Mouse (Mus musculus) lung, postnatal 0 days (tissue): ENCODE measurements around the gene Lhfp. TPM values are rescaled to one million over a fixed set of nuclear protein-coding genes. Genes with fewer than 3 reads are reported as not detected.
A peak's percentile ranks its signal among the peaks of the same experiment; 100 is the strongest.

Experiments used
- ATAC-seq: fragments of 200-750 bp; cut with Nextera tagmentation; 2 replicates; pipeline ENCODE4 v1.8.0; 2017; ENCODE audit warnings: moderate library complexity
- DNase-seq: peaks from one replicate; pipeline ENCODE4 v3.0.0-alpha.2; 2016; ENCODE audit warnings: low spot score
- H3K27ac ChIP-seq: fragments of 300-500 bp; sonication (generic); 2 replicates; pipeline ENCODE4 v1.5.1; 2014; ENCODE audit warnings: antibody characterized with exemption, mild to moderate bottlenecking, low read length, mixed read lengths
- H3K27me3 ChIP-seq: fragments of 300-500 bp; sonication (generic); replicated peaks from 2 replicates; pipeline ENCODE4 v1.6.1; 2014; ENCODE audit warnings: low read length, mixed read lengths; ENCODE audit not compliant: insufficient read depth
- H3K36me3 ChIP-seq: fragments of 300-500 bp; sonication (generic); 2 replicates; pipeline ENCODE4 v1.6.1; 2014; ENCODE audit warnings: low read length, mixed read lengths; ENCODE audit not compliant: insufficient read depth
- H3K4me1 ChIP-seq: fragments of 300-500 bp; sonication (generic); 2 replicates; pipeline ENCODE4 v1.6.1; 2014; ENCODE audit warnings: antibody characterized with exemption, low read depth, low read length, mixed read lengths; ENCODE audit not compliant: insufficient read depth
- H3K4me2 ChIP-seq: fragments of 300-500 bp; sonication (generic); replicated peaks from 2 replicates; pipeline ENCODE4 v1.6.1; 2014; ENCODE audit warnings: low read depth, mild to moderate bottlenecking, low read length, moderate library complexity, mixed read lengths
- H3K4me3 ChIP-seq: fragments of 300-500 bp; sonication (generic); 2 replicates; pipeline ENCODE4 v1.5.1; 2014; ENCODE audit warnings: low read depth, low read length
- H3K9ac ChIP-seq: fragments of 300-500 bp; sonication (generic); replicated peaks from 2 replicates; pipeline ENCODE4 v1.6.1; 2014; ENCODE audit warnings: low read depth, mild to moderate bottlenecking
- H3K9me3 ChIP-seq: fragments of 300-500 bp; sonication (generic); 2 replicates; pipeline ENCODE4 v1.6.1; 2016; ENCODE audit warnings: low read length, mixed read lengths
- CTCF ChIP-seq: IDR thresholded peaks from 2 replicates; pipeline ENCODE4 v1.5.1; 2016; ENCODE audit warnings: antibody characterized with exemption, mild to moderate bottlenecking
- EP300 ChIP-seq: IDR thresholded peaks from 2 replicates; pipeline ENCODE4 v1.6.1; 2016; ENCODE audit warnings: antibody characterized with exemption, mild to moderate bottlenecking, control low read depth
- WGBS: fragments of 180-500 bp; shearing (Covaris S2); extraction: QIAGEN DNeasy Blood & Tissue Kit; methylation state at CpG from one replicate; pipeline ENCODE4 v1.1.7; 2014; 5-methylcytosine and 5-hydroxymethylcytosine counted together
- polyA plus RNA-seq: library from polyadenylated mRNA; unstranded; fragments of >200 nt; fragmentation: Nextera tagmentation; extraction: Ambion mirVana; gene quantifications from 2 replicates; pipeline ENCODE4 v1.2.1, GENCODE M21; 2015

Lhfp gene
- polyA plus RNA-seq, 1 experiment from 2014 or later, result 178 TPM

DNA sequence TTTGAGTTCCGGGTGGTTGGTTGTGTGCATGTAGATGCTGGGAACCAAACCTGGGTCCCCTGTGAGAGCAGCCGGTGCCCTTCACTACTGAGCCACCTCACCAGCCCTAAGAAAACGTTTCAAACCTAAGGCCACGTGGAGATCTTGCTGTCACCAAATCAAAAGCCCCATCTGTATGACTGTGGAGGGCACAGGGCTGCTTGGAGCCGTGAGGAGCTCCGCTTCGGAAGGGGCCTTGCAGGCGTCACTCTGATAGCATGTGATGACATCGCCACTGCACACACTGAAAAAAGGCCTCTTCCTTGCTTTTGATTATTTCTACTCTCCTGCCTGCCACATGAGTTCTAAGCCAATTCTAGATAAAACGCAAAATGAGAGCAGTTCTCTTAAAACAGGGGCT lies 159.5 kb downstream of the Lhfp start:
- Histone ChIP-seq H3K36me3 (no peaks in the 10 kb centered on the region), H3K9ac (no peak overlapping the region), H3K27ac (no peak overlapping the region), H3K9me3 (no peaks in the 10 kb centered on the region), H3K4me2 (no peak overlapping the region), H3K4me1 (peaks cover 4% of the 10 kb centered on the region; the same call in 1 of the 2 replicates), H3K27me3 (no peaks in the 10 kb centered on the region), H3K4me3 (no peak overlapping the region)
- ATAC-seq (no peak), DNase-seq (no peak)
- 67% methylated on average over 10 of the region's 10 CpGs for WGBS
- TF ChIP-seq EP300 (no peak), CTCF (no peak)

DNA sequence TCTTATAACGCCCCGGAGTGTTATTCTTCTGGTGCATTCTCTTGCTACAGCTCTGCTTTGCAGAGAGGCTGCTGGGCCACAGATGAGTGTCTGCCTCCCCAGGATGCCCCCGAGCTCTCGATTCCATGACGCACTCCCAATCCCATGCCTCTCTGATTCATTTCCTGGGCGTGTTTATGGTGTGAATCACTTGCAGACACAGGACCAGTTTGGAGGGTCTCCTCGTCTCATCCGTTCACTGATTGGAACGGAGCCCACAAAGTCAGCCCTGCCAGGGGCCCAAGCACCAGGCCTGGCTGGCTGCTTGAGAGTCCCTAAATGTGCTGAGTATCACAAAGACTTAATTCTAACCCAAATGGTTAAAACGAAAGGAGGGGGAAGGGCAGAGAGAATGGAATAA lies 160.3 kb downstream of the Lhfp start:
- ATAC-seq (peak; percentile 85), DNase-seq (peak; percentile 57)
- H3K9me3 ChIP-seq, result no peaks in the 10 kb centered on the region
- peaks cover 4% of the 10 kb centered on the region; the same call in 1 of the 2 replicates for H3K4me1 ChIP-seq
- 48% methylated on average over 10 of the region's 10 CpGs for WGBS
- no peaks in the 10 kb centered on the region for H3K36me3 ChIP-seq
- no peak overlapping the region for H3K9ac ChIP-seq
- H3K27ac ChIP-seq, result no peak overlapping the region
- H3K4me2 ChIP-seq, result no peak overlapping the region
- no peaks in the 10 kb centered on the region for H3K27me3 ChIP-seq
- TF ChIP-seq CTCF (no peak), EP300 (no peak; the same call in 1 of the 2 replicates)
- no peak overlapping the region for H3K4me3 ChIP-seq

DNA sequence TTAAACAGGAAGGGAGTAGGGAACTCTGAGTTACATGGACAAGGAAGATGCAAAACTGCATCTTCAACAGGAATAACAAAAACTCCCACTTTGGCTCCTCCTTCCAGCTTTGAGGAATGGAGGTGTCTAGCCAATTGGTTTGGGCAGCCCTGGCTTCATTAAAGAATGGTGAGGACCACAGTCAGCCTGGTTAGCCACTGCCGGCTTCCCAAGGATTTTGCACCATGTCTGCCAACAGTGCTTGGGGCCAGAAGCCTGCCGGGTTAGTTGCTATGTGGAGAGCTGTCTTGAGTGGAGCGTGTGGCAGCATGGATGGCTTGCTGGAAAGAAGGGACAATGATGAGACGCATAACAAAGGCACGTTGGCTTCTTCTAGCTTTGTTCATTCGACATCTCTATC lies 160.9 kb downstream of the Lhfp start:
- H3K9ac ChIP-seq, result no peak overlapping the region
- DNase-seq (no peak), ATAC-seq (0 out of 2 replicates have a peak, but pooled peaks have one; percentile 18)
- 38% methylated on average over 6 of the region's 6 CpGs for WGBS
- no peaks in the 10 kb centered on the region for H3K36me3 ChIP-seq
- no peaks in the 10 kb centered on the region for H3K9me3 ChIP-seq
- H3K4me1 ChIP-seq, result peaks cover 4% of the 10 kb centered on the region; the same call in 1 of the 2 replicates
- no peak overlapping the region for H3K4me2 ChIP-seq
- H3K27me3 ChIP-seq, result no peaks in the 10 kb centered on the region
- TF ChIP-seq EP300 (no peak; the same call in none of the 2 replicates), CTCF (no peak)
- no peak overlapping the region for H3K4me3 ChIP-seq
- H3K27ac ChIP-seq, result no peak overlapping the region

DNA sequence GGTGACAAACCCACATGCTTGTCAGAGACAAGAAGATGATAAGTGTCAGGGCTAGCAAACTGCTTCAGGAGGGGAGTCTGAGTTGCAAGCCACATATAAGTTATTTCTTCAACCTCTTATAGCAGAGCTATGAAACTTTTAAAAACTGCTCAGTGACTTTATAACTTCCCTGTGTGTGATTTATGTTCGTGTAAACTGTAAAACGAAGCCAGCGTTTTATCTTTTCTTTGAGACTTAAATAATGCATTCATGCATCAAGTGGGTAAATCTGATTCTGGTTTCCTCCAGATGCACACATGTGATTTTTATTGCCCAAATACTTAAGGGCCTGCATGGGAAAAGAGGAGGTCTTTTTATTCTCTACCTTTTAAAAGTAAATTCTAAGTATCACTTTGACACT lies 161.4 kb downstream of the Lhfp start:
- no peak for ATAC-seq
- Histone ChIP-seq H3K9ac (no peak overlapping the region), H3K4me1 (peaks cover 4% of the 10 kb centered on the region; the same call in 1 of the 2 replicates), H3K9me3 (no peaks in the 10 kb centered on the region), H3K27me3 (no peaks in the 10 kb centered on the region), H3K4me2 (no peak overlapping the region), H3K36me3 (no peaks in the 10 kb centered on the region), H3K27ac (no peak overlapping the region), H3K4me3 (no peak overlapping the region)
- TF ChIP-seq CTCF (no peak), EP300 (no peak)
- DNase-seq, result no peak
- 39% methylated on average over 3 of the region's 3 CpGs for WGBS

DNA sequence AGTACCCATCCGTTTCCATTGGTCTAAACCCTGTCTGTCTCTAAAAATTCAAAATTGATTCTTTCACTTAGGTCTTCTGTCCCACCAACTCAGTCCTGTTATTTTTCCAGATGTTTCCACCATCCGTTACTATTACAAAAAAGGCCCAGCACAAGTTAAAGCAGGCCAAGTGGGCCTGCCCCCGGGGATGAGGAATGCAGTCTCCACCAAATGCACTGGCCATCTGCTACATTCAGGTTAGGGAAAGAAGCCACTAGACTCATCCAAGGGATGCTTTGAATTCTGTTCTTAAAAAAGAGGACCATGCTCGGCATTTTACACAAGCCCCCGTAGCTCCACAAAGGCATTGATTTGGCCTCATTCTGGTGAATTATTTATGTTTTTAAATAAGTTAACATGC lies 162.3 kb downstream of the Lhfp start:
- Histone ChIP-seq H3K27me3 (no peaks in the 10 kb centered on the region), H3K4me3 (no peak overlapping the region), H3K9me3 (no peaks in the 10 kb centered on the region), H3K36me3 (no peaks in the 10 kb centered on the region), H3K4me1 (peaks cover 4% of the 10 kb centered on the region; the same call in 1 of the 2 replicates), H3K4me2 (no peak overlapping the region), H3K27ac (no peak overlapping the region), H3K9ac (no peak overlapping the region)
- ATAC-seq (no peak), DNase-seq (no peak)
- TF ChIP-seq EP300 (no peak), CTCF (no peak)
- WGBS, result 74% methylated on average over 5 of the region's 5 CpGs

DNA sequence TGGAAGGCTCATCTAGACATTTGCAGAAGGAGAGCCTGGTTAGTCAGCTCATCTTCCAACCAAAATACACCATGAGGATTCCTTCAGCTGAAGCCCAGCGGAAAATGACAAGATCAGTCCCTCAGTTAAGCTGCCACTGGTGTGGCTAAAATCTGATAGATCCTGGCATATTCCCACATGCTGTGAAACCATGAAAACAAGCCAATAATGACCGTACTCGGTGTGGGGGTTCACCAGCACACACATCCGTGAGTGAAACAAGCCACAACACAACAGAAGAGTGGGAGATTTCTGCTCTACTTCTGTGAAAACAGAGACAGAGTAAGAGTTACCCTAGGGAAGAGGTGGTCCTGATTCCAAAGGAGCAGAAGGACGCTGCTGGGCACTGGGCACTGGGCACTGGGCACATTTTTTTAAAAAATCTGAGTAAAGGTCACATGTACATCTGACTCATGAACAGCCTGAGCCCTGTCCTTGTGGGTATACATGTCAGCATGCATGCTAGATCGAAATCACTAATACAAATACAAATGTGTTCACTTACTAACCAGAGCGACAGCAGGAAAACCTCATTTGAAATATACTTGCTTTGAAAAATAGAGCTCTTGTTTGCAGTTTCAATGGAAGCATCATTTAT lies 163.1 kb downstream of the Lhfp start:
- H3K4me2 ChIP-seq, result no peak overlapping the region
- no peak for TF ChIP-seq EP300
- no peak for TF ChIP-seq CTCF
- ATAC-seq, result no peak
- H3K9me3 ChIP-seq, result no peaks in the 10 kb centered on the region
- H3K27ac ChIP-seq, result no peak overlapping the region
- WGBS, result 84% methylated on average over 7 of the region's 7 CpGs
- DNase-seq, result no peak
- H3K4me3 ChIP-seq, result no peak overlapping the region
- H3K36me3 ChIP-seq, result no peaks in the 10 kb centered on the region
- H3K4me1 ChIP-seq, result peaks cover 4% of the 10 kb centered on the region; the same call in 1 of the 2 replicates
- no peak overlapping the region for H3K9ac ChIP-seq
- no peaks in the 10 kb centered on the region for H3K27me3 ChIP-seq

DNA sequence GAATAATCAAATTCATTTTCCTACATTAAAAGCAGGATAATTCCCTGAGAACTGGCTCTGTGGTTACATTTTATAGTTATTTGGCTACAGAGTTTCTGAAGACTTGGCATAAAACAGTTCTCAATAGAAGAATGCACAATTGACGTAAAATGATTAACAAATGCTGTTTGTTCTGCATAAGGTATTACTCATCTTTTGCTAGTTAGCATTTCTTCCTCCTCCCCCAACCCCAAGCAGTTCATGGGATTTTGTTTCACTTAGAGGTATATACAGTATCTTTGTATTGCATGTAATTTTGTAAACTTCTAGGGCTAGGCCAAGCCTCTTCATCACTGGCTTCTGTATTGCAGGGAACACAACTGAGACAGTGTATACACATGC lies 163.6 kb downstream of the Lhfp start:
- 91% methylated on average over 1 of the region's 1 CpGs for WGBS
- ATAC-seq (no peak), DNase-seq (no peak)
- H3K4me2 ChIP-seq, result no peak overlapping the region
- no peaks in the 10 kb centered on the region for H3K36me3 ChIP-seq
- peaks cover 4% of the 10 kb centered on the region; the same call in 1 of the 2 replicates for H3K4me1 ChIP-seq
- H3K27ac ChIP-seq, result no peak overlapping the region
- no peaks in the 10 kb centered on the region for H3K9me3 ChIP-seq
- no peak for TF ChIP-seq CTCF
- H3K9ac ChIP-seq, result no peak overlapping the region
- H3K27me3 ChIP-seq, result no peaks in the 10 kb centered on the region
- H3K4me3 ChIP-seq, result no peak overlapping the region
